Mouse (Mus musculus) induced T-regulatory cell, adult 2 months (primary cell): ENCODE results near the gene Eif2s1.
"Not testable (repeated sequence)": the region's sequence is repeated elsewhere in the genome, so short reads cannot be mapped to it uniquely, and the experiment has no call there.

Source experiments
- DNase-seq: peaks from one replicate; pipeline ENCODE4 v3.0.0-alpha.2; 2012; ENCODE audit warnings: low read depth

Eif2s1 gene

DNA sequence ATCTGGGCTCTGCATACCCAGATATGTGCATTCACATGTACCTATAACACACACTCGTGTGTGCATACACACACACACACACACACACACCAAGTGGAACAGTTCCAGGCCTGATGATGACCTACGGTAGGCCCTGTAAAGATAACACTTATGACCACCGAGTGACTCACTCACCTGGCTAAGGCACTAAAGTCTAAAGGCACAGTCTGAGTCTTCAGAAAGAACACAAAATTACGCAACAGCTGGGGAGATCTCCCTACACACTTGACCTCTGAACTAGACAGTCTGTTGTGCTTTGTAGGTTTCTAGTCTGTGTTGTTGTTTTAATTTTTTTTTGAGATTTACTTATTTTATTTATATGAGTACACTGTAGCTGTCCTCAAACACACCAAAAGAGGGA is 52.8 kb downstream of the Eif2s1 start:
- DNase-seq, result no peak

DNA sequence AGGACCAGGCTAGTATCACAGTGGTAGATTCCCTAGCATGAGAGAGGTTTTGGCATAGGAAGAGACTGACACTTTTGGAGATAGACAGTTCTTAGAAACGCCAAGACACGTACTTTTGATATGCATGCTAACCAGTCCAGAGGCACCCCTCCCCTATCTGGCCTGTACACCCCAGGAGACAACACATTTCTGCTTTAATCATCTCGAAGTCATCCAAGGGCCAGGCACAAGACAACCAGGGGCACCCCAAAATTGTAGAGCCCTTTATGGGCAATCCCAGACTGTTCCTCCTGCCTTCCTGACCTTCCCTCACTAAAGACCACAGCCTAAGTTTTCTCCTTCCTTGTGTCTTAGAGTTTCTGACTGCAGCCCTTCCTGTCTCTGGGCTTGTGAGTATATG is 53.9 kb downstream of the Eif2s1 start:
- DNase-seq, result no peak

DNA sequence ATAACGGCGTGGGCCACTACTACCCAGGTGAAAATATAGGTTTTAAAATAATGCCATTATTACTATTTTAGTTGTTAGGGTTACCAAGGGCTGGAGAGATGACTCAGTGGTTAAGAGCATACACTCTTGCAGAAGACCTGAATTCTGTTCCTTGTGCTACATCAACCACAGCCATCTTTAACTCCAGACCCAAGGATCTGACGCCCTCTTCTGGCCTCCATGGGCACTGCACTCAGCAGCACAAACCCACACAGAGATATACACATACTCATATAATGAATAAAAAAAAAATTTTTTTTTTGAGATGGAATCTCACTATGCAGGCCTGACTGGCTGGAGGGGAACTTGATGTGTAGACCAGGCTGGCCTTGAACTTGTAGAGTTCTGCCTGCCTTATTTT is 54.7 kb downstream of the Eif2s1 start:
- peak; percentile 18 for DNase-seq

DNA sequence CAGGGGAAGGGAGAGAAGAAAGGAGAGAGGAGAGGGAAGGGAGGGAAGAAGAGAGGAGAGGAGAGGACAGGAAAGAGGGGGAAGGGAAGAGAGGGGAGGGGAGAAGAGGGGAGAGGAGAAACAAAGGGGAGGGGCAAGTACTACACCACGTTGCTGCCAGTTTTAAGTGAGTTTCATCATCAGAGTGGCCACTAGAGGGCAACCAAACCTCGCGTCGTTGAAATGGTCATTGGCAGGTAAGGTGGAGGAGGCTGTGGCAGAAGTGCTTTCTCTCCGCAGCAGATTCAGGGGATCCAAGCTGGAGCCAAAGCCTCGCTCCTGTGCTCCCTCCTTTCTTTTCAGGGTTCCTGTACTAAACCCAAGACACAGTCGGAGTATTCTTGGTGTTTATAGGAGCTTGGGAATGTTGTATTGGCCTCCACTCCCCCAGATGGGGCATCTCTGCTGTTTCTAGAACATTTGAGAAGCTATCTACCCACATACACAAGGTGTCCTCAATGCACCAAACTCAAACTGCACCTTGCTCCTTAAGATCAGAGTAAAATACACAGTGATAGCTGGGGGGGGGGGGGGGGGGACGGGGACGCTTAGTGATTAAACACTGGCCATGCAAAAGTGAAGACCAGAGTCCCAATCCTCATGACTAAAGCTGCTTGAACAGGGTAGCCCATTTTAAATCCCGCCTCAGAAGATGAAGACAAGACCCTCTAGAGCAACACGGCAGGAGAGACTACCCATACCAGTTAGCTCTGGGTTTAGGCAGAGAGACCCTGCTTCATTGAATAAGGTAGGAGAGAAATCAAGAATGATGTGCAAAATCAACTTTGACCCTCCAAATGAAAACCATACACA is 56.8 kb downstream of the Eif2s1 start:
- DNase-seq, result peak; percentile 94

DNA sequence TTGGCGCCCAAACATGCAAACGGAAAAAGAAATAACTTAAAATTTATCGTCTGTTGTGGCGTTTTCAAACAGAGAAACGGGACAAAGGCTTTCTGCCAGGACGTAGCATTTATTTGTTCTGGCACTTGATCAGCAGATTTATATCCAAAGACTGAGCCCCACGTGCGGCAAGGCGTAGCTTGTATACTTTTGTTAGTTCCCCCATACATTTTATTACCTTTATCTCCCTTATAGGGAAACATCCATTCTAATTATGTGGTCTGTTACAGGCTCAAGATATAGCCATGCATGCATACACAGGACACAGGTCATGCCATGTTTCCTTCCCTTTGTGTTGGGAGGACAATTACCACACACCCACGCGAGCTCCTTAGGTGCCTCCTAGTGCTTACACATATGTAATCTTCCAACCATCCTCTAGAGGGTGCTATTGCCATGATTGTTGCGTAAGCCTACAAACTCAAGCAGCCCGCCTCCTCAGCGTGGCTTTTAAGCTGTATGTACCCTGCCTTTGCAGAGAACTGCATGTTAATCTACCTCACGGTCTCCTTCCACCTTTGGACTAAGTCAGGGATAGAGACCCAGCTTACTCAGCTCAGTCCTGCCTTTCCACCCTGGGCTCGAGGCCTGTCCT is 57.6 kb downstream of the Eif2s1 start:
- peak; percentile 90 for DNase-seq

DNA sequence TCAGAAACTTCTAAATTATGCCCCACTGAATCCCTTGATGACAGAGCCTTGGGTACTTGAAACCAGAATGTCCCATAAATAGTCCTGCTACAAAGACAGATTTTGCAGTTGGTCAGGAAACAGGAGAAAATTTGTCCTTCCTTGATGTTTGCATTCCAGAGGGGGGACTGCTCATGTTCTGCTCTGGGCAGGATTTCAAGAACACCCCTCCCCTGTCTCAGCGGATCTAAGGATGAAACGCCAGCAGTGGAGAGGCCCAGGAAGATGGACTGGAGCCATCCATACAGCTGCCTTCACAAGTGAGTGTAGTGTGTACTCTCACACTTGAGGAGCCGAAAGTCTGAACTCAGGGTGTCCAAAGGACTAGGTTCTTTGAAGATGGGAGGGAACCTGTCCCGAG is 59.8 kb downstream of the Eif2s1 start:
- no peak for DNase-seq

DNA sequence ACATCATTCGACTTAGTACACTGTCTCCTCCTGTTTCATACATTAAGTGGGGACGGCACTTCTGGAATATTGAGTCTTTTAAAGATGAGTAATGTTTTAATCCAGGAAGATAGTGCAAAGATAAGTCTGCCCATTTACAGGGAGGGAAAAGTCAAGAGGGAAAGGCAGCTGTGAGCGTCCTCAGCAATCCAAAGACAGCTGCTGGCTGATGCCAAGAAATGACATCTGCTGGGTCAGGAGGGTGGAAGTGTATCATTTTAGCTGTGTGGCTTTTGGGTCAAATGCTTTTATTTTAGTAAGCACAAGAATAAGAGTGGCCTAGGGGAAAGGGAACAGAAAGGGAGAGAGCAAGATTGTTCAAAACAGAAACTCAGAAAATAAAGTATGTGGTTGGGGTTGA is 60.4 kb downstream of the Eif2s1 start:
- no peak for DNase-seq

DNA sequence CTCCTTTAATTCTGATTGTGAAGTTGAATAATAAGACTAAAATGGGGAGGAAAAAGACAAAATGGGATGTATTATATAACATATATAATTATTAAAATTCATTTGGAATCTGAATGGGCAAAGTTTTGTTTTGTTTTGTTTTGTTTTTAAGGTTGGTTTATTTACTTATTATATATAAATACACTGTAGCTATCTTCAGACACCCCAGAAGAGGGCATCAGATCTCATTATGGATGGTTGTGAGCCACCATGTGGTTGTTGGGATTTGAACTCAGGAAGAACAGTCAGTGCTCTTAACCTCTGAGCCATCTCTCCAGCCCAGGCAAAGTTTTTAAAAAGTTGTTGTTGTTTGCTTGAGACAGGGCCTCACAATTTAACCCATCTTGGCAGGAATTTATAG is 61.4 kb downstream of the Eif2s1 start:
- not testable (repeated sequence) for DNase-seq

DNA sequence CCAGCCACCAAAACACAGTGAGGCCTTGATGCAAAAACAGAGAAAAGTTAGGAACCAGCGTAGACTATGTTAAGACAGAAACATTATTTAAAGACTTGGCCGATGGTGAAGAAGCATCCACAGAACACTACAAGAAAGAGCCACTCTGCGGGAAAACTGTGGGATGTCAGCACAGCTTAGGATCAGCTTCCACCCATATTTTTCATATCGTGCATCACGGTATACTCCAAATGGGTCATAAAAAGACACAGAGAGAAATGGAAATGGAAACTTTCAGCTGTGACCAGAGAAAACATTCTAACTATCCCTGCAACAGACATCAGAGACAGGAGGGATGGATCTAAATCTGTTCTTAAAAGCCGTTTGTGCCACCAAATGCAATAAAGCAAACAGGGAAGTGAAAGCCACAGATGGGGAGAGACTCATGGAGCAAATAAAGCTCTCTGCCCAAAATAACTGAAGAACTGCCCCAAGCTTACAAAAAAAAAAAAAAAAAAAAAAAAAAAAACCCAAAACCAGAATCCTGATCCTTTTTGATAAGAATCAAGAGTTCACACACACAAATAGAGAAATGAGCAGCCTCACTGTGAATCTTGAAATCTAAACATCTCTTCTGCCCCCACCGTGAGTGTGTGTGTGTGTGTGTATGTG is 62.0 kb downstream of the Eif2s1 start:
- DNase-seq, result no peak

DNA sequence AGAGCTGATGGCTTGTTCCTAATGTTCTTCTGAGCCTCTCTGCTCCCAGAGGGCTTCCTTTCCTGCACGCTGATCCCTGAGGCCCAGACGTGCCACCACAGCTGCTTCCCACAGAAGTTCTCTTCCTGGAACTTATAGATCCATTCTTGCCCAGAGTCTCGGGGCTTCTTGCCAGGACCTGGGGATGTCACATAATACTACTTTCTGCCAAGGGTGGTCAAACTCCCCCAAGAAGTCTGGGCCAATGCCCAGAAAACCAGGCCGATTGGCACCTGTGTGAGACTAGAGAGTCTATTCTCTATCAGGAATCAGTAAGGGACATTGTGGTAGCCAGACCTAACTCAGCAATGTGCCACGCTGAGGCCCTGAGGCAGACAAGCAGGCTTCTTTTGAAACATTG is 65.7 kb downstream of the Eif2s1 start:
- DNase-seq, result no peak

DNA sequence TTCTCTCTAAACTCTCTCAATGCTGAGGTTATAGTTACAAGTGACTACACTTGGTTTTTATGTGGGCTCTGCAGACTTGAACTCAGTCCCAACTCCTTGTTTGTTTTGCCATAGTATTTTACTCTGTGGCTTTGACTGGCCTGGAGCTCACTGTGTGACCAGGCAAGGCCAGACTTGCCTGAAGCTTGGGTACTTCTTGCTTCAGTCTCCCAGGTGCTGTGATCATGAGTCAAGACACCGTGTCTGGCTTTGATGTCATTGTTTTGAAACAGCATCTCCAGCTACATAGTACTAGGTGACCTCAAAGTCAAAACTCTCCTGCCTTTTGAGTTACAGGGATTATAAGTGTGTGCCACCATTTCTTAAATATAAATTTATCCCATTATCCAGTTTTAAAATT is 68.3 kb downstream of the Eif2s1 start:
- no peak for DNase-seq

DNA sequence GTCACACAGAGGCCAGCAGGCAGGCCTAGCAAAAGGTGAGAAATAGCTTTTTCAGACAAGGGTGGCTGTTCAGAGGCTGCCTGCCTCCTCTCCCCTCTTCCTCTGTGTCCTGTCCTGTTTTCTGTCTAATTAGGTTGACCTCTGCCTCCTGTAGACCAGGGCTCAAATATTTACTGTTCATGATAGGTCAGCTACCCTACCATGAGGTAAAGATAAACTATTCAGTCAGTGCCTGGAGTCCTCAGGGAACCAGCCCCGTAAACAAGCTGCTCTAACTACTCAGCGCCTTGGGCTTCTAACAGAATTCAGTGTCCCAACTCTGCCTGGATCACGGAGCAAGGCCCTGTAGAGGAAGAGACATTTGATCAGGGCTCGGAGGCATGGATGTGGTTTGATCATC is 74.9 kb downstream of the Eif2s1 start:
- DNase-seq, result no peak
